Mouse (Mus musculus): ENCODE data around the gene Grin2a. TPM values are rescaled to one million over a fixed set of nuclear protein-coding genes. Genes with fewer than 3 reads are reported as not detected.

Gene Grin2a
- total RNA-seq (2014; rRNA removed) (0.13 TPM in 1 of 2 replicates, not detected in the other), polyA plus RNA-seq (2012; rRNA removed) (not detected in 2 replicates)

GRCm38 (mm10) chr16:9994951-9995813, at the start of gene Grin2a:
Gene Grin2a (minus strand): TSS chr16:9995560.
- no peak for TF ChIP-seq CTCF (IDR thresholded peaks at IDR 0.05; ENCODE audit: low read depth, low read length)
- TF ChIP-seq POLR2A (IDR thresholded peaks at IDR 0.05; ENCODE audit: extremely low read depth, insufficient read depth, low read length): no peak
- H3K4me3 ChIP-seq (ENCODE audit: insufficient read depth, low read depth, low read length): no peak within 1 kb of the TSS

GRCm38 (mm10) chr16:10035582-10036215, 40.3 kb upstream of the Grin2a start:
- WGBS: 76% methylated on average over 7 of the region's 7 CpGs
- TF ChIP-seq POLR2A (IDR thresholded peaks at IDR 0.05; ENCODE audit: extremely low read depth, insufficient read depth, low read length) (no peak), CTCF (IDR thresholded peaks at IDR 0.05; ENCODE audit: low read depth, low read length) (no peak)

More at GRCm38 (mm10) chr16:9994951-9995813, at the start of gene Grin2a:
- Histone ChIP-seq H3K36me3 (ENCODE audit: control insufficient read depth, insufficient read depth, low read length) (no peaks in the 10 kb centered on the region), H3K4me1 (ENCODE audit: control insufficient read depth, insufficient read depth, low read length) (no peaks in the 10 kb centered on the region), H3K27me3 (ENCODE audit: control insufficient read depth, insufficient read depth, low read length) (peaks cover 12% of the 10 kb centered on the region), H3K27ac (replicated peaks; ENCODE audit: insufficient read depth, low read depth, low read length) (no peak within 1 kb of the TSS), H3K79me2 (ENCODE audit: control insufficient read depth, insufficient read depth, low read length) (no peaks in the 10 kb centered on the region), H3K9ac (ENCODE audit: low read depth, low read length) (no peak within 1 kb of the TSS)
- DNase-seq (ENCODE audit: extremely low read depth, low read depth, low spot score): no peak
- 1% methylated on average over 68 of the region's 69 CpGs for WGBS

GRCm38 (mm10) chr16:10033416-10033979, 38.1 kb upstream of the Grin2a start:
- no peak overlapping the region for H3K27ac ChIP-seq (replicated peaks; ENCODE audit: insufficient read depth, low read depth, low read length)
- no peak overlapping the region for H3K4me3 ChIP-seq (ENCODE audit: insufficient read depth, low read depth, low read length)
- no peak overlapping the region for H3K9ac ChIP-seq (ENCODE audit: low read depth, low read length)
- no peak for TF ChIP-seq CTCF (IDR thresholded peaks at IDR 0.05; ENCODE audit: low read depth, low read length)
- no peak for TF ChIP-seq POLR2A (IDR thresholded peaks at IDR 0.05; ENCODE audit: extremely low read depth, insufficient read depth, low read length)
- no peaks in the 10 kb centered on the region for H3K79me2 ChIP-seq (ENCODE audit: control insufficient read depth, insufficient read depth, low read length)
- no peaks in the 10 kb centered on the region for H3K4me1 ChIP-seq (ENCODE audit: control insufficient read depth, insufficient read depth, low read length)
- no peaks in the 10 kb centered on the region for H3K36me3 ChIP-seq (ENCODE audit: control insufficient read depth, insufficient read depth, low read length)
- no peak for DNase-seq (ENCODE audit: extremely low read depth, low read depth, low spot score)
- 73% methylated on average over 4 of the region's 4 CpGs for WGBS
- no peaks in the 10 kb centered on the region for H3K27me3 ChIP-seq (ENCODE audit: control insufficient read depth, insufficient read depth, low read length)

More at GRCm38 (mm10) chr16:10035582-10036215, 40.3 kb upstream of the Grin2a start:
- Histone ChIP-seq H3K27ac (replicated peaks; ENCODE audit: insufficient read depth, low read depth, low read length) (no peak overlapping the region), H3K4me1 (ENCODE audit: control insufficient read depth, insufficient read depth, low read length) (no peaks in the 10 kb centered on the region), H3K79me2 (ENCODE audit: control insufficient read depth, insufficient read depth, low read length) (no peaks in the 10 kb centered on the region), H3K36me3 (ENCODE audit: control insufficient read depth, insufficient read depth, low read length) (no peaks in the 10 kb centered on the region), H3K9ac (ENCODE audit: low read depth, low read length) (no peak overlapping the region), H3K27me3 (ENCODE audit: control insufficient read depth, insufficient read depth, low read length) (no peaks in the 10 kb centered on the region), H3K4me3 (ENCODE audit: insufficient read depth, low read depth, low read length) (no peak overlapping the region)
- no peak for DNase-seq (ENCODE audit: extremely low read depth, low read depth, low spot score)

- H3K36me3 ChIP-seq (ENCODE audit: control insufficient read depth, insufficient read depth, low read length): no peaks in the 10 kb centered on the region
- no peaks in the 10 kb centered on the region for H3K79me2 ChIP-seq (ENCODE audit: control insufficient read depth, insufficient read depth, low read length)
- H3K27me3 ChIP-seq (ENCODE audit: control insufficient read depth, insufficient read depth, low read length): no peaks in the 10 kb centered on the region
- H3K4me3 ChIP-seq (ENCODE audit: insufficient read depth, low read depth, low read length): no peak overlapping the region
- H3K4me1 ChIP-seq (ENCODE audit: control insufficient read depth, insufficient read depth, low read length): no peaks in the 10 kb centered on the region
- H3K9ac ChIP-seq (ENCODE audit: low read depth, low read length): no peak overlapping the region
- no peak for DNase-seq (ENCODE audit: extremely low read depth, low read depth, low spot score)
- H3K27ac ChIP-seq (replicated peaks; ENCODE audit: insufficient read depth, low read depth, low read length): no peak overlapping the region
- TF ChIP-seq CTCF (IDR thresholded peaks at IDR 0.05; ENCODE audit: low read depth, low read length) (no peak), POLR2A (IDR thresholded peaks at IDR 0.05; ENCODE audit: extremely low read depth, insufficient read depth, low read length) (no peak)
Observed at GRCm38 (mm10) chr16:10031891-10032290, 36.5 kb upstream of the Grin2a start.

- no peak overlapping the region for H3K9ac ChIP-seq (ENCODE audit: low read depth, low read length)
- H3K4me3 ChIP-seq (ENCODE audit: insufficient read depth, low read depth, low read length): no peak overlapping the region
- 75% methylated on average over 6 of the region's 6 CpGs for WGBS
- H3K4me1 ChIP-seq (ENCODE audit: control insufficient read depth, insufficient read depth, low read length): no peaks in the 10 kb centered on the region
- H3K36me3 ChIP-seq (ENCODE audit: control insufficient read depth, insufficient read depth, low read length): no peaks in the 10 kb centered on the region
- H3K27ac ChIP-seq (replicated peaks; ENCODE audit: insufficient read depth, low read depth, low read length): no peak overlapping the region
- no peaks in the 10 kb centered on the region for H3K79me2 ChIP-seq (ENCODE audit: control insufficient read depth, insufficient read depth, low read length)
- TF ChIP-seq CTCF (IDR thresholded peaks at IDR 0.05; ENCODE audit: low read depth, low read length): no peak
- TF ChIP-seq POLR2A (IDR thresholded peaks at IDR 0.05; ENCODE audit: extremely low read depth, insufficient read depth, low read length): no peak
- DNase-seq (ENCODE audit: extremely low read depth, low read depth, low spot score): no peak
- H3K27me3 ChIP-seq (ENCODE audit: control insufficient read depth, insufficient read depth, low read length): no peaks in the 10 kb centered on the region
Observed at GRCm38 (mm10) chr16:10026741-10027140, 31.4 kb upstream of the Grin2a start.

All from liver, adult 2 months (tissue).